Mouse (Mus musculus): ENCODE data around the gene Tgfbr3.
"Not testable (repeated sequence)": the region's sequence is repeated elsewhere in the genome, so short reads cannot be mapped to it uniquely, and the experiment has no call there.

Gene Tgfbr3

DNA sequence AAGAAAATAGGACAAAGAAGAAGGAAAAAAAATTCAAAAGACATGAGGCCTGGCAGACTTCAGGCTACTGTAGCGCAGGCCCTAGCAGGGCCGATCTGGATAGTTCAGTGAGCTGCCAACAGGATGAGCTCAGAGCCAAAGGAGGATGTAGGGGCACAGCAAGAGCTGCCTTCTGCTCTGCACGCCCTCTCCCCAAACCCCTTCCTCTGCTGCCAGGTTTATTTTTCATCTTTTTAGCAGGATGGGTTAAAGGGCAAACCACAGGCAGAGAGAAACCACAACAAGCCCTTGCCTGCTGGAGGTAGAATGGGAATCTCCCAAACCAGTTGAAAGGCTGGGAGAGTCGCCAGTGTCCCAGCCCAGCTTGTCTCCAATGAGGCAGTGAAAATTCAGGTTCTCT lies 10.2 kb downstream of the Tgfbr3 start:
- peak; percentile 54 for DNase-seq (ENCODE audit: low spot score)

DNA sequence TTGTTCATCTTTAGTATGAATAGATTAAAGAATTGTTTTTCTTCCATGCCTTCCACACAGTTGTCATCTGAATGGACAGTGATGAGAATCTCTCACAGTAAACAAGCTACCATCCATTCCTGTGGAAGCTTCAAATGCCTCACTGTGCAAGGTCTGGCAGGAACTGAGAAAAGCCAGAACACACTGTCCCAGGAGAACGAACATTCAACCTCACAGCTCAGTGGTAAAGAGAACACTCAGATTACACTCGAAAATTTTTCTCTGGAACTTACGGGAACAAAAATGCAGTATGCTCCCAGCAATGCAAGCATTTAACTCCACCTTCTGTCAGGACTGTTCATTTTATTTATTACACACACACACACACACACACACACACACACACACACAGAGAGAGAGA lies 13.2 kb downstream of the Tgfbr3 start:
- DNase-seq (ENCODE audit: low spot score) = no peak

DNA sequence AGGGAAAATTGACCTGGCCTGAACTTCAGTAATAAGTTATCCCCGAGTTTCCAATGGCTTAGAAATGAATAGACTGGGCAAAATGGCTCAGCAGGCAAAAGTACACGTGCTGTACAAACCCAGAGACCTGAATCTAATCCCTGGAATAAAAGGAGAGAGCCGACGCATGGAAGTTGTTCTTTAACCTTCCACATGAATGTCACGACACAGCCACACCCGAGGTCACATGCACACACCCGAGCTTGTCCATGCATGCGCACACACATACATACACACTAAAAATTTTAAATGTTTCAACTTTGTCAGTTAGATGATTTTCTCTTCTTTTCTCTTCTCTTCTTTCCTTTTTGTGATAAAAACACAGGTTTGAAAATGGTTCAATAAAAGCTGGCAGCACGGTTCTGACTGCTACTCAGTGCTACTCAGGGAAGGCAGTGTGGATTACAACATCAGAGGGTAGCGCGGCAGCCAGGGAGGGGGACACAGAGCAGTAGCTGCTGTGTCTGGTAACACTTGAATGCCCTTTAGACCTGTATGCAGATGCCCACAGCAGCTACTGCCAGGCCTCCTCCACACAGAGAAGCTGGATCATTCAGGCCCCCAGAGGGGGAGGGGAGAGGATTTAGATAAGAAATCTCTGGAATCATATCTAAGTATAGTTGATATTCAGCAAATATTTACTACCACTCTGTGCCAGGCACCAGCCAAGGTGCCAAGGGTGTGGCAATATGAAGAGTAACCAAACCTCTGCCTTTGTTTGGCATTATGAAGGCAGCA lies 17.0 kb downstream of the Tgfbr3 start:
- no peak for DNase-seq (ENCODE audit: low spot score)

DNA sequence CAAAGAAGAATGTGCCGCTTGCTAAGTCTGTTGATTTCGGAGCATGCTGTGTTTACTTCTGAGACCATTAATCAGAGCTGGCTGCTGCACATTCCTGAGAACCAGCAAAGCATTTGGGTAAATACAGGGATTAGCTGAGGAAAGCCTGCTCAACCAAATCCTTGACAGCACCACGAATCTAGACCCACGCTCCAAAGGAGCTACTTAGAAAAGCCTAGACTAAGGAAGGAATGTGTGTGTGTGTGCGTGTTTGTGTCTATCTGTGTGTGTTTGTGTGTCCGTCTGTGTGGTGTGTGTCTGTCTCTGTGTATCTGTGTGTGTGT lies 20.5 kb downstream of the Tgfbr3 start:
- DNase-seq (ENCODE audit: low spot score) = peak; percentile 40

DNA sequence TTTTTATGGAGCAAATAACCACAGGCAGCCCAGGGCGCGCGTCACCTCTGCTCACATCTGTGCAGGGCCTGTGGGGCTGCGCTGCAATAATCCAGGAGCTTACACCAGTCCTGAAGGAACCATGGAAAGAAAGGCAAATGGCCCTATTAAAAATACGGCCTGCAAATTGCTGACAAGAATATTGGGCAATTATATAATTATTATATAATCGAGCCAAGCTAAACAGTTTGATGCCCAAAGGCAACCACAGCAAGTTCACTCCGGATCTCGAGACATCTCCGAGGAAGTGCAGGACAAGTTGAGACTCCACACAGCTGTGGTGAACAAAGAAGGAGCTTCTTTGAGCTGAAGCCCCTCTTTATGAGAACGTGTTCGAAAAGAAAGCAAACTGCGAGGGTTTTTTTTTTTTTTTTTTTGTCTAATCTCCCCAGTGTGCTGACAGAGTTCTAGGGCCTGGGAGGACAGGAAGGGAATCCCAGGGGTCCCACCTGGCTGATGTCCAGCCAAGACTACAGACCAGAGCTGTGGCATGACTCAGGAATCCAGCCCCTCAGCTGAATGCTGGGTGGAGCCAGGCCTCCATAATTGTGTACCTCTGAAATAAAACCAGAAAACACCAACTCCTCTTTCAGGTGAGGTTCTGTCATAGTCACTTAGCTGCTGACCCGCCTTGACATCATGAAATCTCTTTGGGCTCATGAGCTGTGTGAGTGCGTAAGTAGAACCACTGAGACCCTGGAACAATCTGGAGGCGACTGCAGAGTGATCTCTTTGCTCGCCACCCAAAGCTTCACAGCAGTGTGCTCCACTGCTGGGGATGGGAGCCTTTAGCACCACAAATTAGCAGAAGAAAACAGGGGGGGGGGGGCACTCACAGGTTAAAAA lies 21.1 kb downstream of the Tgfbr3 start:
- DNase-seq (ENCODE audit: low spot score) = peak; percentile 80

DNA sequence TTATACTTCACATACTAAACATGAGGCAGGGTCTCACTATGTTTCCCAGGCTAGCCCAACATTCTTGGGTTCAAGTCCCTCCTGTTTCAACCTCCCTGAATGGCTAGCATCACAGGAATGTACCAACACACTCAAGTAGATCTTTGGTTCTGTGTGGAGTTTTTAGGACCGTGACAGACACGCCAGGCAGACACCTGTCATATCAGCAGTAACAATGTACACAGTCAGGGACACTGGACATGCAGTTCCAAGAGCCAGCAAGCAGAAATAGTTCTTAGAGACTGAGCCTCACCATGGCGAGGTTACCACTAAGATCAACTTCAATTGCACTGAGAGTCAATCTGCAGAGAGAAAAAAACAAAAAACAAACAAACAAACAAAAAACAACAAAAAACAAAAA lies 22.9 kb downstream of the Tgfbr3 start:
- DNase-seq (ENCODE audit: low spot score) = no peak

DNA sequence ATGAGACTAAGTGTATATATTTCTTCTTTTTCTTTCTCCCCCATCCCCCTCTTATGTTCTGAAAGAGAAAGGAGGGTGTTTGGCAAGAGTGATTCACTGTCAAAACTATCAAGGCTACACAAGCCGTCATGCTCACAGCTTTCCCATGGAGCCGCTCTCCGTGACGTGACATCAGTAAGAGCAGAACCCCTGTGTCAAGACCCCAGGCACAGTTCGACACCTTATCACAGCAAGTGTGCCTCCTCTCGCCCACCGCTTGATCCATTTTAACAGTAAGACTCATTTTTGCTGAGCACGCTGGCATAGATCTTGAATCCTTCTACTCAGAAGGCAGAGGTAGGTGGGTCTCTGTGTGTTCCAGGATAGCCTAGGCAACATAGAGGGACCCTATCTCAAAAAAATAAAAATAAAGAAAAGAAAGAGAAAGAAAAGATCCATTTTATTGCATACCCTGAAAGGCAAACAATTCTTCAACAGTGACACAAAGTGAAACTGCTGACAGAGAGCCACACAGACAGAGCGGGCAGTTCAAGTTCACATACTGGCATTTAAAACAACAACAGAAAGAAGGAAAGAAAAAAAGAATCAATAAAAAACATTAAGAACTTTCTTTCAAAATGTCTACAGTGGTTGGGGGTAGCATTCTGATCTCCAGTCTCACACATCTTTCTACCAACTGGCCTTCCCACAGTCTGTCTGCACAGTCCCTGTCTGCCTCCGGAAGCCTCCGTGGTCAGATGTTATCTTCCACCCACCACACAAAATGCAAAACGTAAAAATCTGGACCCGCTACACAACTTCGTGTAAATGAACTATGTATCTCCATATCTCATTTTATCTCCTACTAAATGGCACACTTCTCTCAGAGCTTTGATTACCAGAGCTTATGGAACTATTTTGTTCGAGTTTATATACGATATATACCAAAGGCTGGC lies 24.7 kb downstream of the Tgfbr3 start:
- no peak for DNase-seq (ENCODE audit: low spot score)

DNA sequence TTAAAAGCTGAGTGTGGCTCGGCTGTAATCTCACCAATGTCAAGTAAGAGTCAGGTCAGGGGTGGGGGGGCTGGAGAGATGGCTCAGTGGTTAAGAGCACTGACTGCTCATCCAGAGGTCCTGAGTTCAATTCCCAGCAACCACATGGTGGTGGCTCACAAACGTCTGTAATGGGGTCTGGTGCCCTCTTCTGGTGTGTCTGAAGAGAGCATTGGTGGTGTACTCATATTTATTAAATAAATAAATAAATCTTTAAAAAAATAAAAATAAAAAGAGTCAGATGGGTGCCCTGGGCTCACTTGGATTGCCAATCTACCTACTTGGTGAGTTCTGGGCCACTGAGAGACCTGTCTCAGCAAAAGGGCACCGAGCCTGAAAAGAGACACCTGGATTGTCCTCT lies 25.6 kb downstream of the Tgfbr3 start:
- no peak for DNase-seq (ENCODE audit: low spot score)

DNA sequence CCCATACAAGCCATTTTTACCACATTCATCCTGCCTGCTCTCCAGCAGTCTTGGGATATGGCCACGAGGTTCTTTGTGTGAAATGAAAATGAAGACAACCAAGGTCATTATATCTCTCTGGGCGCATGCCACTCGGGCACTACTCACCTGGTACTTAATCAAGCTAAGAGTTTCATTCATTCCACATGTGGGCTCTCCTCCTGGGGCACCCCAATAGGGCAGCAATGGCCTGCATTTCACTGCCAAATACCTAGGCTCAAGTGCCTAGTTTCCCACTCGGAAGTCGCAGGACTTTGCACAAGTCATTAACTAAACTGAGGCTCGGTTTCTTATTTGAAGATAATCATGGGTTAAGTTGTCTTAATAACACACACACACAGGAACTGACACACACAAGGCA lies 27.5 kb downstream of the Tgfbr3 start:
- DNase-seq (ENCODE audit: low spot score) = no peak

DNA sequence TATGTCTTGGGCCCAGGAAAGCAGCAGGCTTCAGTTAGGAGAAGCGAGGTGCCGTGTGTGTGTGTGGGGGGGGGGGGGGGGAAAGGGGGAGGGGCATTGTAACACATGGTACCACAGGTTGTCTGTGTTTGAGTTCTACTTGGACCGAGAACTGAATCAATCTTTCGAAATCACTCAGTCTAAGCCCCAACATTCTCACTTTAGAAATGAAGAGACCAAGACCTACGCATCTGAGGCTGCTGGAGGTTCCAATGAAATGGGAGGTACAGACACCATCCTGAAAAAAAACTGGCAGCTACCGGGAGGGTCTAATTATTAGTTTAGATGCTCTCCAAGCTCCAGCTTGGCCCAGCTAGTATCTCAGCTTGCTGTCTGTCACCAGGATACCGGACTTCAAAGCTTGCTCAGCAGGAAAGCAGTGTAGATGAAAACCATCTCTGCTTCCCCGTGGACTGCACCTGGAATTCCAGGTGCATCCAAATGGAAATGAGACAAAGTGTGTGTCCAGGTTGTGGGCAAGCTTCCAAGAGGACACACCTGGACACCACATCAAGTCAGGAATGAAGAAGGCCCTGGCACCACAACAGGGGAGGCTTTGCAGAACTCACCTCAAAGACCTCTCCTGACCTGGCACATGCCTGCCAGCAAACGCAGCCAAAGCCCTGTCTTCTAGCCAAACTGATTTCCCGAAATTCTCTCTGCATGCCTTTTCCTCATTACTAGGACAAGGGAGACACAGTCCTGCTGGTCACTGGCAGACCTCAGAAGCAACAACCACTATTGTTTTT lies 28.5 kb downstream of the Tgfbr3 start:
- peak; percentile 71 for DNase-seq (ENCODE audit: low spot score)

DNA sequence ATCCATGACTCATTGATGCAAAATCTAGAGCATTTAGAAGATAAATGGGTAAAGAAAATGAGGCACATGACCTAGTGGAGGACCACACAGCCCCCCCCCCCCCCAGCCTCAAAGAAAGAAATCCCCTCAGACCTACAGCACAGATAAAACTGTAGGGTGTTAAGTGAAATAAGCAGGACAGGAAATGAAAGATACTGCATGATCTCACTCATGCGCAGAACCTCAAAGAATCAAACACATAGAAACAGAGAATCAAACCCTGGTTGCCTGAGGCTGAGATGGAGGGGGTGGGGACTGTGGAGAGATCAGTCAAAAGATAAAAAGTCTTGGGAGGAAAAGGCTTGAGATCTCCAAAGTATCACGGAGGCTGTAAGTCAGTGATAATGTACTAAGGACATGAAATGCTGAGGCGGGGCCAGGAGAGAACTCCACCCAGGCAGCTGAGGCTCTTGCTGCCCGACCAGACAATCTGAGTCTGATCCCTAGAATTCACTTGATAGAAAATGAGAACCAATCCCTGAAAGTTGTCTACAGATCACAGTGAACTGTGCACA lies 29.9 kb downstream of the Tgfbr3 start:
- DNase-seq (ENCODE audit: low spot score) = no peak

DNA sequence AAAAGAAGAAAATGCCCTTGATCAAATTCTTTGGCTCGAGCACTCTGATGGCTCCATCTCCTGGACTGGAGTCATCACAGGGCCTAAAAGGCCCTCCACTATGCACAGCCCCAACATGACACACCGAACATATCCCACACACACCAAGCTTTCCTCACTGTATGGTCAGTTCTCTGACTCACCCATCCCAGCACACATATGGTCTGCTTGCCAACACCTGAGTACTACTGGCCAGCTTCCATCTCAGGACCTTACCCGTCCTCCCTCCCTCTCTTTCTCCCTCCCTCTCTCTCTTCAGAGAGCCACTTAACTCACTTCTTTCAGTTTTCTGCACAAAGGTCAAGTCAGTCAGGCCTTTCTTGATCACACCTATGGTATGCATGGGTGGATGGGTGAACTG lies 36.0 kb downstream of the Tgfbr3 start:
- DNase-seq (ENCODE audit: low spot score) = no peak

DNA sequence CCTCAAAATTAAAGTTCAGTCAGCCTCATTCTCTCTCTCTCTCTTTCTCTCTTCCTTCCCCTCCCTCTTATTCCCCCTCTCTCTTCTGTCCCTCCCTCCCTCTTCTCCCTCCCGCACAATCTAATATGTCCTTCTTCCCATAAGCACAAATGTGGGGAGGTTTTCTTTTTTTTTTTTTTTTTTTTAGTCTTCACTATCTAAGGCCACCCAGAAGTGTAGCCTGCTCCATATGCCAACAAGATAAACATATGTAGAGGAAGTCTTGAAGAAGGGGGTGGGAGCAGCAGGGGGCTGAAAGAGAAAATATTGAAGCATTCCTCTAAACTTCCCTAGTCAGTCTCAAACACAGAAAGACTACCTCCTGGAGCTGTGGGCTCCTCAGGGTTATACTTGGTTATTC lies 37.0 kb downstream of the Tgfbr3 start:
- DNase-seq (ENCODE audit: low spot score) = no peak

DNA sequence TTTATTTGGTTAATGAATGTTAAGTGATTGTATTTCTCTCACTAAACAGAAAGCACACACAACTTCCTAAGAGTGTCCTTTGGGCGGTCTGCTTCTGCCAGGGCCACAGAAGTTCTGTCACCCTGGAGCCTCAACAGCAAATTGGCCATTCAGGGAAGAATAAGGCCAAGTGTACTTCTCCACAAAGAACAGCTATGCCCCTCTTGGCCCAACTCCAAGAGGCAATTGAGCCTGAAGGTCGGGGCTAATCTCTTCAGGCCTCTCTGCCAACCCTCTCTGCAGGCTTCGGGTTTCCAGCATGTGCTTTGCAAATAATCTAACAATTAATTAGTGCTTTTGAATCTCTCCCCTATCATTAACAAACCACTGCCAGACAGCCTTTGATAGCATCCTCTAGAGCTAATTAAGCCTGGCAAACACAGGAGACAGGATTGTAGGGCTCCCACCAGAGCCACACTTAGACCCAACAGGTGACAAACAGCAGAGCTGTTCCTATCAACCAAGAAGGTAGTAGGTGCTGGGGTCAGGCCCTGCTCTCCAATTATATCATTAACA lies 37.6 kb downstream of the Tgfbr3 start:
- no peak for DNase-seq (ENCODE audit: low spot score)

DNA sequence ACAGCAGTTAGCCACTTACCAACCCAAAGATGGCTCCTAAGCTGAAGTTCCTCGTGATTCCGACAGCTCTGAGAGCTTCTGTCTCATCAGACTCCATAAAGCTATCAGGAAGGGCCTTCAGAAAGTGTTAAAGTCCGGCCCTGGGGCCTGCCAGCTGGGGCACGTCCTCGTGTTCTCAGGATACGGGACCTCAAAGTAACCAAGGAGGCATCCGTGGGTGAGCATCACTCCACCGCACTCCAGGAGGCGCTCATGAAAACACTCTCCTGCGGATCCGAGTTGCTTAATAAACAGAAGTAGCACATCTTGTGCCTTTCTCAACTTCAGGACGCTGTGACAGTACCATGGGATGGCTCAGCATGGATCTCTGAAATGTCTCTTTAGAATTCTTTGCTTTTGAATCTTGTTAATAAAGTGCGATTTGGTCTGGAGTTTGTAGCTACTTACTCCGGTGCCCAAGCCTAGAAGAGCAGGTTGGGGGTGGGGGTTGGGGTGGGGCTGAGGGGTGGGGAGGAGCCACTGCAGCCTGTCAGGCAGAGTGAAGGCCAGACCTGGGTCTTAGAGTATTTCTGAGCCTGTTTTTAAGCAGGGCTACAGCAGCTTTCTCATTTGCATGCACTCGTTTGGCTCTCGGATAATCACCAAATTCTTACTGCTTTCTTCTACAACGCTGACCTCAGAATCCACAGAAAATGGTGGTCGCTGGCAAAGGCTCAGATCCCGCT lies 38.7 kb downstream of the Tgfbr3 start:
- DNase-seq (ENCODE audit: low spot score) = no peak

DNA sequence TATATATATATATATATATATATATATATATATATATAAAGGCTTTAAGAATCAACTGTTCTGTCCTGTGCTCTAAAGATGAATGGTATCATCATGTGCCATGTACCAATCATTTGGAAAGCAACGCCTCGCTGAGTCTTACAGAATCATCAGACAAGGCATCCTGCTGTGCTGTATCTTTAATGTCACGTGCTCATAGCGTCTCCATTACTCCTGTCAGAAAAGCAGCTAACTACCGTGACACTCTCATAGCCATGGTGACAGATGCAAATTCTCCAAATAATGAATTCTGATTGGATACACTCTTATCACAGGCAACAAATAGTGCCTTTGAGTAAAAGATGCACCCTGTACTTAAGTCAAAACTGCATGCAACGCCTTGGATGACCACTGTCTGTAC lies 40.7 kb downstream of the Tgfbr3 start:
- no peak for DNase-seq (ENCODE audit: low spot score)

DNA sequence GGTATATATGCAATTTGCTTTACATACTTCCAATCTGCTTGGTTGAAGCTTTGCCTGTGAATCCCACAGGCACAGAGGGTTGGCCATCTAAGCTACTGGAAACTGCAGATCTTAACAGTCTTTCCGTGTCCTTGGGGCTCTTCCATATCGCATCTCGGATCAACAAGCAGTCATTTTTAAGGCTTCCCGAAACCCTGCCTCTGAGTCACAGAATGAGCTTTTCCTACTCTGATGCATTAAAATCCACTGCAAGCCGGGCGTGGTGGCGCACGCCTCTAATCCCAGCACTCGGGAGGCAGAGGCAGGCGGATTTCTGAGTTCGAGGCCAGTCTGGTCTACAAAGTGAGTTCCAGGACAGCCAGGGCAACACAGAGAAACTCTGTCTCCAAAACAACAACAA lies 41.1 kb downstream of the Tgfbr3 start:
- DNase-seq (ENCODE audit: low spot score) = not testable (repeated sequence)

DNA sequence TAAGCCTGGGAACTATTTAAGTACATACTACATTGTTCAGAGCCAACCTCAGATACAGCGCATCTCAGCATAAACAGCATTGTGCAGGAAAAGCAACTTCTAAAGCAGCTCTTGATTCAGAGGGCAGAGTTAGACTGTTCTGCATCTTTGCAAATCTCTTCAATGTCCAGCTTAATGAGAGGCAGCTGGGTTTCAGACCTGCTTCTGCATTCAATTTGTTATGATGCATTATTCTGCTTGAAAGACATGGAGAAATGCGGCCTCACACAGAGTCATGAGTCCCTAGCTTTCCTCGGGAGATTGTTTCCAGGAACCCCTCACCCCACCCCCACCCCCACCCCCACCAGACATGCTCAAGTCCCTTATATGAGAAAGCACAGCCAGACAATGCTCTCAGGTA lies 41.6 kb downstream of the Tgfbr3 start:
- DNase-seq (ENCODE audit: low spot score) = no peak

DNA sequence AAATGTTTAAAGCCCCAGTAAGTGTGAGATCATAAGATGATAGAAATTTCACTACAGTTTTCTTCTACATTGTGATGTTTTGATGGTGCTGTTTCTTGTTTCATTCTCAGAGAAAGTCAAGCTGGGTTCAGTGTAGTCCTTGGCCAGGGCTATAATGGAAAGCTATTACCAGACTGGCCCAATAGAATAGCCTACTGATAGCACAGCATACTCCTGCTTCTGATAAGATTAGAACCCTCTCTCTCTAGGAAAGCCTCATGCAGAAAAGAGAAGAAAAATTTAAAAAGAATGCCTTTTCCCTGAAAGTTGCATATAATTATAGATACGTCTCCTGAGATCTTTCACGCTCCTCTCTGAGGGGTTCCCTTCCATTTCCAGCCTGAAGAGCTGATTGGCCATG lies 46.0 kb downstream of the Tgfbr3 start:
- no peak for DNase-seq (ENCODE audit: low spot score)

DNA sequence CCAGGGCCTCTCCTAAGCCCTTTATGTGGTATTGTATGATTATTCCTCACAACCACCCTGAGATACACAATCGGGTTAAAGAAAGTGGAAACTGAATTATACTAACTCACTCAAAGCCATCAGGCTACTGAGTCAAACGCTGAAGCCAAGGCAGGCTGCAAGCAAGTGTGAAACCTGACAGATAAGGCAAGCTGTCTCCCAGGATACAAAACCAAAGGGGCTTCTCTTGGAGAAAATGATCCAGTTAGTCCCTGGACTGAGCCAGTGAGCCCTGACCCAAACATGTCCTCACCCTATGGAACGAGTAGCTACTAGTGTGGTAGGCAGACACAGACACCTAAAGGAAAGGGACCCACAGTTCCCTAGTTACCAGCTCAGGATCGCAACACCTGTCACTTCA lies 46.4 kb downstream of the Tgfbr3 start:
- no peak for DNase-seq (ENCODE audit: low spot score)
